Mouse (Mus musculus) lung, postnatal 25 days (tissue): ENCODE data around the gene Atp5l.
"Not testable (repeated sequence)": the region's sequence is repeated elsewhere in the genome, so short reads cannot be mapped to it uniquely, and the experiment has no call there.

Source experiments
- DNase-seq: peaks from one replicate; pipeline ENCODE4 v3.0.0; 2022; ENCODE audit warnings: low spot score

Gene Atp5l

GRCm38 (mm10) chr9:44920374-44921122, at the start of gene Atp5l:
Gene Atp5l (minus strand): TSS chr9:44920742.
- DNase-seq = peak; percentile 90

GRCm38 (mm10) chr9:44969450-44969849, 48.9 kb upstream of the Atp5l start:
- DNase-seq = no peak

GRCm38 (mm10) chr9:44967763-44968162, 47.2 kb upstream of the Atp5l start:
- DNase-seq = not testable (repeated sequence)

GRCm38 (mm10) chr9:44966815-44967242, 46.3 kb upstream of the Atp5l start:
- peak; percentile 87 for DNase-seq

DNA sequence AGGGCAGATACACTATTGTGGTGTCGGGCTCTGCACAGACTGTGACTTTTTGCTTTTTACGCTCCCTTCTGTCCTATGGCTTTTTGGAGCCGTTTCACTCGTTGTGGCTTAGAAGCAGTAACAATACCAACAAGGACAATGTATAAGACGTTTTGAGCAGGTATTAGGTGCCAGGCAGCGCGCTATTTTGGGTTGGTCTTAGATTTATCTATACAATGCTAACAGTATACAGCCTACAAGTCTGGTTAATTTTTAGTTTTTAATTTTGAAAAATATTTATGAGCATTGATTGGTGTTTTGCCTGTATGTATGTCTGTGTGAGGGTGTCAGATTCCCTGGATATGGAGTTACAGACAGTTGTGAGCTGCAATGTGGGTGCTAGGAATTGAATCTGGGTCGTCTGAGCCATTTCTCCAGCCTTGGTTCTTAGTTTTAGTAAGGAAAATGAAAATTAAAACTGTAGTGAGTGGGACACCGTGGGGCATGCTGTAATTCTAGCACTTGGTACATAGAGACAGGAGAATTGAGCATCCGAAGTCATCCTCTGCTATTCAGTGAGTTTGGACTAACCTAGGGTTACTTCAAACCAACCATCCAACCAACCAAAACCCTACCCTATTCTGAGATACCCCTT, 45.4 kb upstream of the Atp5l start:
- no peak for DNase-seq

GRCm38 (mm10) chr9:44965126-44965832, 44.7 kb upstream of the Atp5l start, which contains the start of gene Ube4a:
Gene Ube4a (minus strand): TSS chr9:44965600.
- DNase-seq = peak; percentile 99

GRCm38 (mm10) chr9:44954432-44954831, 33.9 kb upstream of the Atp5l start:
- DNase-seq = peak; percentile 21

- DNase-seq = no peak
Observed at GRCm38 (mm10) chr9:44947836-44948235, 27.3 kb upstream of the Atp5l start.

DNA sequence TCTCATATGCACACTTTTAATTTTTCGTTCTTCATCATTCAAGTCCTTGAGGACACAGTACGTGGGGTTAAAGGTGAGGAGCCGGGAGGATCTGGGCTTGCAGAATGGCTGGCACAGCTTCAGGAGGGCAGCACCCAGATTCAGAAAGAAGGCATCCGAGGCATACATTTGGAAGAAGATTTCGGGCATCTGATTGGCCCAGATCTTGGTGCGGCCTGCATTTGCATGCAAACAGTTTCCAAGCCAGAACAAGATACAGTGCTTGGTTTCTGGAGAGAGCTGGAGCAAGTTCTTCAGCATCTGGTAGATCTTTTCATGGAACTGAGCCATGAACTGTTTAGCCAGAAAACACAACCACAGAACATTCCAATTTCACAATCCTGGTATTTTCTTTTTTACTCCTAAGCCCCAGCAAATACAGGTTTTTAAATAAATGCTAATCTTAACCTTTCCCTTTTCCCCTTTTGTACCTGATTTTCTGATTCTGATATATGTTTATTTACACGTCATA, 25.7 kb upstream of the Atp5l start:
- DNase-seq = peak; percentile 21

DNA sequence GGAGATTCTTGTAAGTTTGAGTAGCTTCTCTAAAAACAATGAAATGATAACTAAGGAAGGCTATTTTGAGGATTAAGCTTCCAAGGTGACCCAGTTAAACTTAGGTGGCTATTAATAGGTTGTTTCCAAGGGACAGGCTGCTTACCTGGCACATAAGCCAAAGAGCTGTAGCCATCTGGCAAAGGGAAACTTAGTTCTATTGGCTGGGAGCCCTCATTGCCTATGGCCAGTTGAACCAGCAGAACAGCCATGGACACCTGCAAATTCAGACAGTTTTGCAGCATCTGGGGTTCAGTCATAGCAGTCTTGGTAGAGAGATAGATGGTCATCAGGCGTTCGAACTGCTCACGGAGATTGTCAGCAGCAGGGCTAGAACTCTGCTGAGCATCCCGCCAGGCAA, 21.9 kb upstream of the Atp5l start:
- DNase-seq = no peak

GRCm38 (mm10) chr9:44941756-44942155, 21.2 kb upstream of the Atp5l start:
- DNase-seq = no peak

GRCm38 (mm10) chr9:44921543-44921942, 1.0 kb upstream of the Atp5l start:
- DNase-seq = no peak

DNA sequence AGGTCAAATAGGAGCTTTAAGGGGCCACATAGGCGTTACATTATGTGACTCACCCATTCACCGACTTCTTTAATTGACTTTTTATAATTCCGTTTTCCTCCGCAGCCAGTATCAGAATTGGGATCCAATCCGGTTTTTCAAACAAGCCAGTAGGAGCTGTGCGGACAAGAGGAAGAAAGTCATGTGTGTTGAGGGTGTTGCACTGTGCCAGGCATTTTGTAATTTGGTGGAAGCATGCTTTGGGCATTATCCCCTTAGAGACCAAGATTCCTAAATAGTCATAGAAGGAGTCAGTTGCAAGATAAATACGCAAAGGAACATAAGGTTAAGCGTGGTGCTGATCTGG, 554 bp upstream of the Atp5l start:
- peak; percentile 77 for DNase-seq

DNA sequence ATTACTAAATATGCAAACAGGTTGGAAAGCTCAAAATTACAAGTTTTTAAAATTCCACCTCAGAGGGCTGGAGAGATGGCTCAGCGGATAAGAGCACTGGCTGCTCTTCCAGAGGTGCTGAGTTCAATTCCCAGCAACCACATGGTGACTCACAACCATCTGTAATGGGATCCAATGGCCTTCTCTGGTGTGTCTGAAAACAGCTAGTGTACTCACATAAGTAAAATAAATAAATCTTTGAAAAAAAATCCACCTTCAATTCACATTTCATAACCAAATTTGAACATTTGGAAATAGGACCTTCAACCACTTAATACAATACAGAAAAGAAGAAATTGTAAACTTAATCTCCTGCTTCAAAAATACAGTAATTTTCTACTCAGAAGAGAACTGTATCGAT, 936 bp downstream of the Atp5l start:
- no peak for DNase-seq

- DNase-seq = peak; percentile 44
Observed at GRCm38 (mm10) chr9:44916196-44916595, 4.3 kb downstream of the Atp5l start.

GRCm38 (mm10) chr9:44914706-44915105, 5.8 kb downstream of the Atp5l start:
- DNase-seq = no peak

DNA sequence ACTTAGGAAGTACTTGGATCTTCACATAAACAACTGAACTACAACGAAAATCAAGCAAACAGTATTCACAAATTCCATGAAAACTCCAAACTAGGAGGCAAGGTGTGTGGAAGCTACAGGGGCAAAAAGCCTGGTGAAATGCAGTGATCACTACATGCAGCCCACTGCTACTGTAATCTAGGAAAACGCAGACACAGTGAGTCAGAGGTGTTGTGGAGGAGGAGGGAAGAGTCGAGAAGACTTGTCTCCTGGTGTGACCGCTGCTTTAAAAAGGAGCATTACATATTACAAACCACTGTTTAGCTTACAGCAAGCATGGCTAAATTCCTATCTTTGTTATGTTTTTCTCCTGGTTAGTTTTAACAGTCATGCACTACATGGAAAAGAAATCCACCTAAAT, 9.2 kb downstream of the Atp5l start:
- no peak for DNase-seq

DNA sequence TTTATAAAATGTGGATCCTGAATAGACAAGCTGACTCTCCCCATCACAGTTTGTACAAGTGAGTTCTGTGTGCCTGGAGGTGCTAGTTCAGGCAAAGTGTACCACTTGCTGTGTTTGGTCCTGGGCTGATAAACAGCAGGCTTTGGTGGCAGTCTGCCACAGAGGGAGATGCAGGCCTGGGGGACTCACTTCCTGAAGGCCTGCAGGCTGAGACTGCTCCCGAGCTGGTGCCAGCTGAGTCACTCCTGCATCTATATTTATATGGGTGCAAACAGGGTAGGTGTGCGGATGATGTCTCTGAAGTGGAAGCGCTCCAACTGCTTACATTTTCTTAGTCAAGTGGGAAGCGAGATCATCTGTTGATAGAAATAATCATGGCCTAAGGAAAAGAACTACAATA, 14.9 kb downstream of the Atp5l start:
- no peak for DNase-seq

- DNase-seq = peak; percentile 36
Observed at GRCm38 (mm10) chr9:44904964-44905363, 15.6 kb downstream of the Atp5l start.

DNA sequence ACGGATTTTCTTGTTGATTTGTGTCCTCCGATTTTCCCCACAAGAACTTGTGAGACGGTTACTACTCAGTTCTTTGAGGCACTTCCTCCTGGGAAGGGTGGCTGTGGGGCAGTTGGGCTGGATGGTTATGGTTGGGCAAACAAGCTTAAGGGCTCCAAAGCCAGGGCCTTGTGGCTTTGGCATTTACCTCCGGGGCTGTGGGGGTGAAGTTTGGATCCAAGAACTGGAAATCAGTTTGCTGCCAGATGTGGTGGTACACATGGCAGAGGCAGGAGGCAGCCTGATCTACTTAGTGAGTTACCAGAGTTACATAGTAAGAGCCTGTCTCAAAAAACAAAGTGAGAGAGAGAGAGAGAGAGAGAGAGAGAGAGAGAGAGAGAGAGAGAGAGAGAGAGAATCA, 16.7 kb downstream of the Atp5l start:
- no peak for DNase-seq

DNA sequence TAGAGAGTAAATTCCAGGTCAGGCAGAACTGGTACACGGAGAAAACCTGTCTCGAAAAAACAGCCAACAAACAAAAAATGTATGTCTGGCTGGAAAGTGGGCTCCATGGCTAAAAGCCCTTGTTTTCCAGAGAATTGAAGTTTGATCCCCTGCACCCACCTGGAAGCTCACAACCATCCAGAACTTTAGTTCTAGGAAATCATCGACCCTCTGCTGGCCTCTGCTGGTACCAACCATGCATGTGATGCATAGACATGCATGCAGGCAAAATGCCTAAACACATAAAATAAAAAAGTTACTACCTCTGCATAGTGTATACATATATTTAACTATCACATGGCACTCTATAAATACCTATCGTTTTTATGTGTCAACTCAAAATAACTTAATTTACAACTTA, 20.1 kb downstream of the Atp5l start:
- DNase-seq = no peak

GRCm38 (mm10) chr9:44899716-44900115, 20.8 kb downstream of the Atp5l start:
- no peak for DNase-seq

- DNase-seq = no peak
Observed at GRCm38 (mm10) chr9:44897024-44897423, 23.5 kb downstream of the Atp5l start.
